Mouse (Mus musculus) left cerebral cortex, postnatal 10 days (tissue): ENCODE results near the gene Zg16. TPM values are rescaled to one million over a fixed set of nuclear protein-coding genes. Genes with fewer than 3 reads are reported as not detected.
"Not testable (repeated sequence)": the region's sequence is repeated elsewhere in the genome, so short reads cannot be mapped to it uniquely, and the experiment has no call there.

Experiments used
- DNase-seq, 2 experiments: peaks; one replicate each; pipeline ENCODE4 v3.0.0; 2021 to 2022; ENCODE audit warnings: low spot score in 2 of 2, mixed read lengths in 1 of 2; ENCODE audit errors: extremely low spot score in 1 of 2
- intact Hi-C: fragments of 180-260 bp; cut with DNase I; formaldehyde crosslinking; loops from one replicate; pipeline ENCODE4 v1.15.1; 2025
- total RNA-seq, 2 experiments: library from RNA; stranded (reverse); gene quantifications; 2 replicates each; pipeline ENCODE4 v1.2.3; 2021

Gene Zg16
- total RNA-seq = not detected

- DNase-seq, intact Hi-C loops: not testable (repeated sequence)
These were observed at the start of gene Zg16 for GRCm38 (mm10) chr7:127087278-127088010. TSS of gene Zg16 (minus strand) at chr7:127087328.

GRCm38 (mm10) chr7:127136181-127137071 is 49.3 kb upstream of the Zg16 start:
- no peak for DNase-seq
- intact Hi-C loops = no loop called here

- intact Hi-C loops = loop anchor here (5.0 kb wide), 1 partner anchor 52 kb away; no protein-coding TSS in a partner anchor
- DNase-seq = no peak
These were observed 47.8 kb upstream of the Zg16 start for GRCm38 (mm10) chr7:127134821-127135447.

GRCm38 (mm10) chr7:127133125-127133524 is 46.0 kb upstream of the Zg16 start:
- DNase-seq = no peak
- intact Hi-C loops = loop anchor here (5.0 kb wide), 1 partner anchor 54 kb away; no protein-coding TSS in a partner anchor

- intact Hi-C loops = loop anchor here (5.0 kb wide), 1 partner anchor 58 kb away; no protein-coding TSS in a partner anchor
- no peak for DNase-seq
These were observed 42.5 kb upstream of the Zg16 start for GRCm38 (mm10) chr7:127129638-127130037.

GRCm38 (mm10) chr7:127121911-127122270 is 34.8 kb upstream of the Zg16 start, which contains the start of gene Qprt:
TSS of gene Qprt (minus strand) at chr7:127122226.
- intact Hi-C loops = no loop called here
- DNase-seq = no peak

- intact Hi-C loops = no loop called here
- DNase-seq = no peak
These were observed 34.2 kb upstream of the Zg16 start for GRCm38 (mm10) chr7:127121061-127121910.

GRCm38 (mm10) chr7:127118671-127119445 is 31.7 kb upstream of the Zg16 start:
- DNase-seq = no peak
- intact Hi-C loops = no loop called here

GRCm38 (mm10) chr7:127117948-127118347 is 30.8 kb upstream of the Zg16 start:
- intact Hi-C loops = no loop called here
- no peak for DNase-seq

- intact Hi-C loops = no loop called here
These were observed 29.3 kb upstream of the Zg16 start for GRCm38 (mm10) chr7:127116331-127116935.

GRCm38 (mm10) chr7:127114920-127115319 is 27.8 kb upstream of the Zg16 start:
- intact Hi-C loops = no loop called here
- DNase-seq = no peak

More at GRCm38 (mm10) chr7:127116331-127116935, 29.3 kb upstream of the Zg16 start:
- DNase-seq = peak in 1 of 2 experiments; percentile 57

- no peak for DNase-seq
- intact Hi-C loops = no loop called here
These were observed 26.6 kb upstream of the Zg16 start for GRCm38 (mm10) chr7:127113614-127114259.

- intact Hi-C loops = no loop called here
- no peak for DNase-seq
These were observed 25.9 kb upstream of the Zg16 start for GRCm38 (mm10) chr7:127112921-127113597.

- no peak for DNase-seq
- intact Hi-C loops = no loop called here
These were observed 25.2 kb upstream of the Zg16 start for GRCm38 (mm10) chr7:127112251-127112841.

GRCm38 (mm10) chr7:127111461-127111860 is 24.3 kb upstream of the Zg16 start:
- intact Hi-C loops = loop anchor here (2.0 kb wide), 1 partner anchor 281 kb away; the partner anchor contains the start of gene 4930451I11Rik
- DNase-seq = peak in 1 of 2 experiments; percentile 66
